Mouse (Mus musculus) hindbrain, embryonic 10.5 days (tissue): ENCODE measurements at regions not wholly inside any gene's neighbourhood (a gene's known extent, or its start where the extent isn't known, plus 50 kb on each side); places are given as distances from the start of the nearest gene placed in this dataset.

Experiments
- DNase-seq: peaks from one replicate; pipeline ENCODE4 v3.0.0-alpha.2; 2017; ENCODE audit warnings: low spot score
- H3K27ac ChIP-seq: fragments of 300-500 bp; sonication (generic); 2 replicates; pipeline ENCODE4 v1.5.1; 2016; ENCODE audit warnings: mild to moderate bottlenecking, moderate library complexity
- H3K27me3 ChIP-seq: fragments of 300-500 bp; sonication (generic); 2 replicates; pipeline ENCODE4 v1.6.1; 2016; ENCODE audit warnings: mild to moderate bottlenecking; ENCODE audit not compliant: poor library complexity, insufficient read depth, severe bottlenecking
- H3K36me3 ChIP-seq: fragments of 300-500 bp; sonication (generic); 2 replicates; pipeline ENCODE4 v1.6.1; 2016; ENCODE audit warnings: mild to moderate bottlenecking, moderate library complexity
- H3K4me1 ChIP-seq: fragments of 300-500 bp; sonication (generic); replicated peaks from 2 replicates; pipeline ENCODE4 v1.6.1; 2016; ENCODE audit warnings: mild to moderate bottlenecking
- H3K4me3 ChIP-seq: fragments of 300-500 bp; sonication (generic); 2 replicates; pipeline ENCODE4 v1.5.1; 2016; ENCODE audit warnings: mild to moderate bottlenecking, moderate library complexity
- H3K9me3 ChIP-seq: fragments of 300-500 bp; sonication (generic); 2 replicates; pipeline ENCODE4 v1.6.1; 2016; ENCODE audit warnings: mild to moderate bottlenecking, moderate library complexity
- WGBS: fragments of 180-500 bp; shearing (Covaris S2); methylation state at CpG from one replicate; pipeline ENCODE4 v1.1.7; 2016; 5-methylcytosine and 5-hydroxymethylcytosine counted together

GRCm38 (mm10) chr2:117070348-117070747 is 50.8 kb upstream of the Spred1 start:
- DNase-seq = no peak
- Histone ChIP-seq H3K36me3 (no peaks in the 10 kb centered on the region), H3K9me3 (no peaks in the 10 kb centered on the region), H3K4me3 (no peak overlapping the region), H3K27ac (no peak overlapping the region), H3K4me1 (no peaks in the 10 kb centered on the region), H3K27me3 (no peaks in the 10 kb centered on the region)
- WGBS = 84% methylated on average over 6 of the region's 6 CpGs

DNA sequence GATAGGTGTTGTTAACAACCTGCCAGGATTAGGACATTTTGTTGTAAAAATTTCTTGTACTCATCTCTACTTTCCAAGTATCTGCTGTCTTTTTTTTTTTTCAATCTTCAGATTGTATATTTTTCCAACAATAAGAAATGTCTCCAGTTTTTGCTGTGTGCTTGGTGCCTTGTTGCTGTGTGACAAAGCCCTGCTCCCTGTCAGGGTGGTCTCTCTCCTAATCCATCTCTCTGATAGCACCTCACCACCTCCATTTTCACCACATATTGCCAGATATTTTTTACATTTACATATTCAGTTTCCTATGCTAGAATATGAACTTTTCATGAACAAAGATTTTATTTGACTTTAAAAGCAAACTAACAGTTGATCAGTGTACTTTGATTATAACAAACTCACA is 50.1 kb upstream of the Spred1 start:
- Histone ChIP-seq H3K27me3 (no peaks in the 10 kb centered on the region), H3K4me3 (no peak overlapping the region), H3K36me3 (no peaks in the 10 kb centered on the region)

More for the DNA sequence above, 50.1 kb upstream of the Spred1 start:
- no peaks in the 10 kb centered on the region for H3K4me1 ChIP-seq
- DNase-seq = no peak
- H3K9me3 ChIP-seq = no peaks in the 10 kb centered on the region
- H3K27ac ChIP-seq = no peak overlapping the region
